Mouse (Mus musculus): ENCODE results near the gene Hoxb5.

Hoxb5 gene

DNA sequence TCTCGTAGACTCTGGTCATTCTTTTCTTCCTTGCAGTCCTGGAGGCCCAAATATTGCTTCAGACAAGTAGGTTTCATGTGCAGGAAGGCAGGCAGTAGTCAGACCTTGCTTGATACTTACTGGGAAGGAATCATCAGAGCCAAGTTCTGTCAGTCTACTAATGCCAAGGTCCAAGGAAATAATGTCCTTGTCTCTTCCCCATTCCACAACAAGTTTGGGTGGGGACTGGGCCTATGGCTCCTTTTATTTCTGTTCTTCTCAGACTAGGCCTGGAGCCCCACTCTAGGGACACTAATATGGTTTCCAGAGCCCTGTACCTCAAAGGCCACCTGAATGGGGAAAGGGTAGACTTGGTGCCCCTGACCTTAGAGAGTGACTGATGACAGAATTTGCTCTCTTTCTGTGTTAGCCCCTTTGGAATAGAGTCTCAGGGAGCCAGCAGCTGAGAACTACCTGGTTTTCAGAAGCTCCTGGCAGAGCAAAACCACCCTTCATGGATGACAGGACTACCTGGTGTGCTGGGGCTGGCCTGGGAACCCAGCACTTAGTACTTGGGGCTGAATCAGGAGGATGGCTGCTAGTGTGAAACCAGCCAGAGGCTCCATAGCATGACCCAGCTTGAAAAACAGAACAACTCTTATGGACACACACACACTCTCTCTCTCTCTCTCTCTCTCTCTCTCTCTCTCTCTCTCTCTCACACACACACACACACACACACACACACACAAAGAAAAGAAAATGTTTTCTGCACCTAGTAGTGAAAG is 14.5 kb upstream of the Hoxb5 start:
- DNase-seq (ENCODE audit: low spot score in 2 of 2): no peak

DNA sequence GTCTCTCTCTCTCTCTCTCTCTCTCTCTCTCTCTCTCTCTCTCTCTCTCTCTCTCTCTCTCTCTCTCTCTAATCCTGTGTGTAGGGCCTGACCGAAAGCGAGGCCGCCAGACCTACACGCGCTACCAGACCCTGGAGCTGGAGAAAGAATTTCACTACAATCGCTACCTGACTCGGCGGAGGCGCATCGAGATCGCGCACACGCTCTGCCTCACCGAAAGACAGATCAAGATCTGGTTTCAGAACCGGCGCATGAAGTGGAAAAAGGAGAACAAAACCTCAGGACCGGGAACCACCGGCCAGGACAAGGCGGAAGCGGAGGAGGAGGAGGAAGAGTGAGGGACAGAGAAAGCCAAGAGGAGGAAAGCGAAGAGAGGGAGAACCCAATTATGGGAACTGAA is 13.8 kb upstream of the Hoxb5 start:
- DNase-seq (ENCODE audit: low spot score in 2 of 2): no peak

DNA sequence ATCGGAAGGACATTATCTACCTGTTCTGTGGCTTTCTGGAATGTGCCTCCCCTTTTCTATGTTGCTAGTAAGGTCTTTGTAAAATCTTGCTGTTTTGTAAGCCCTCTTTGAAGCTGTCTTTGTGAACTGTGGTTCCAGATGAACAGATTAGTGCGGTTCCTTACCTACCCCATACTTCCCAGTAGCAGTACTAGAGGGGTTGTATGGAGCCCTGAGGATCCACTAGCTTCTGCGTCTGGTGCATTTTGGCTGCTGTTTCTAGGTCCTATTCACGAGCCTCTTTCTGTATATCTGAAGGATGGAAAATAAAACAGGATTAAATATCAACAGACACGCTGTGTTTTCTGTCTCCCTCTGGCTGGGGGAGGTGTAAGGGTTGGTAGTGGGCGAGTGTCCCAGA is 13.3 kb upstream of the Hoxb5 start:
- no peak for DNase-seq (ENCODE audit: low spot score in 2 of 2)

DNA sequence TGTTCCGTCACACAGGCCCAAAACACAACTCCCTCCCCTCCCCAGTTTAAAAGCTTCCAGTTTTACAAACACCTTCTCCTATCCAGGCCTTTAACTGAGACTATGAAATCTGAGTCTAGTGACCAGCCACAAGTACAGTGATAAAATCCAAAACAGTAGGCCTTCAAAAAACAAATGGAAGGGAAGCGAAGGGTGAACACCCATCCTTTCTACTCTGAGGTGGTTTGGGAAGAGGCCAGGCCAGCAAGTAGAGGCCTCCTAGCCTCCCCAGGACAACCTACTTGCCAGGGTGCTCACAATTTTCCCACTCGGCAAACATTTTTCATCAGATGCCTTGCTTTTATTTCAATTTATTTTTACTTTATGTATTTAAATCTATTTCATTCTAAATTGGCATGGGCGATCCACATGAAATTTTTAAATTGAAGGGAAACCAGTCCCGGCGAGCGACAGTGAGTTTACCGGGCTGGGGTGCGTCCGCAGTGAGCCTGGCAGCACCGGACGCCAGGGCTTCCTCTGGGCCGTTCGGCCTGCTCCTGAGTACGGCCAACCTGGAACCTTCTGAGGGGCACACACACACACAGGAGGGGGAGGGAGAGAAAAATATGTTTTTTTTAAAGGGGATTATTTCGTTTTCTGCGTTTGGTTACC is 12.3 kb upstream of the Hoxb5 start:
- no peak for DNase-seq (ENCODE audit: low spot score in 2 of 2)

DNA sequence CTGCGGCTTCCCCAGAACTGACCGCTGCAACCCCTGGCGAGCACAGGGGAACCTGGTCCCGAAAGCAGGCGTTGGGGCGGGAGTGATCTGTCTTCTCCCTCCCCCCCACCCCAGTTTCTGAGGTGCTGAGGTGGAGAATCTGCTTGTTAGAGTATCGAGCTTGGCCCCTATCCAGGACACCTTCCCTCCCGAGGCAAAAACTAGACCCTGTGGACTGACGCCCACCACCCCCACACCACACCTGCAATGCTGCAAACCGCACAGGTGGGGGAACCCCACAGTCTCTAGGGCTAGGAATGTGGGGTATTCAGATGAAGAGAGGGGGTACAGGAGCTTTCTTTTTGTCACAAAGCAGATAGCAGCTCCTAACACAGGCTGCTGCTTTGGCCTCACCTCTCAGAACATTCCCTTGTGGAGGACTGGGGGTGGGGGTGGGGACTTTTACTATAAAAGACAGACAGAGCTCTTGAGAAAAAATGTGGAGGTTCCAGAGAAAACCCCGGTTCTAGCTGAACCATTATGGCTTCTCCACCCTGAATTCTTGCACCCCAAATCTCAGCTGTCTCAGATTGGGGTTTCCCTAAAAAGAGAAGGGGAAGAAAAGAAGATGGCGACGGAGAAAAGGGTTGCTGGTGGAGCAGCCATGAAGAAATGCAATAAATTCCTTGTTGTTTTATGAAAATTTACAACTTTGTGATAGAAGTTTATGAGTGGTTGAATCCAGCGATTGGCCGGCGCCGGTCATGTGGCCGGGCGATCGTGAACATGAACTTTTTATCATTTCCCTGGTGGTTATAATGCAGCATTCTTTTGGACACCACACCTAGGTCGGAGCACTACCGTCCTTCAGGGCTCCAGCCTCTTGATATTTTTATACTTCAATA is 11.2 kb upstream of the Hoxb5 start, which contains the start of gene Hoxb6:
Hoxb6 (plus strand) TSS at position 796 of the 884 bp plus-strand sequence.
- DNase-seq (ENCODE audit: low spot score in 2 of 2): no peak

DNA sequence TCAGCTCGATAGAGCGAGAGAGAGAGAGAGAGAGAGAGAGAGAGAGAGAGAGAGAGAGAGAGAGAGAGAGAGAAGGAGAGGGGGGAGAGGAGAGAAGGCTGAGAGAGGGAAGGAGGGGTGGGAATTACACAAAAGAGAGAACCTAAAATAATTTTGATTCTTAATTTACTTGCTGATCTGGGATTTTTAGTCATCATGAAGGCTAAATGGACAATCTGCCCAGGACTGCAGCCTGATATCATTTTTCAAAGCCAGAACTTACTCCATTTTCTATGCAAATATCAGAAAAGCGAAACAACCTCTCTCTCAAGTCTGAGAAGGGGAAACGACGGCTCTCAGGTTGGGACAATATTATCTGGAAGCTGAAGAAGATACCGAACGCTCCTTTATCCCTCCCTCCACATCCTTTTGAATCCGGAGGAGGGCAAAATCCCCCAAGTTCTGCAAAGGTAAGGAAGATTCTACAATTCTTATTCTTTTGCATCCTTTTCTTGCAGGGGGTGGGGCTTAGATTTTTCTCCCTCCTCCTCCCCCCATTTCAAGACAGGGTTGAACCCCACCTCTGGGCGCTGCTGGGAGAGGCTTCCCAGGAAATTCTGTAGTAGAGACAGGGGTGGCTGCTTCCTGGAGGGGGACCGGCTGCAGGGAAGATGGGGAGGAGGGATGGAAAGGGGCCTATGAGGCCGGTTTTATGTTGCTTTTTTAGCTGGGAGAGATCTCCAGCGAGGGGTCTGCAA is 10.4 kb upstream of the Hoxb5 start:
- no peak for DNase-seq (ENCODE audit: low spot score in 2 of 2)

DNA sequence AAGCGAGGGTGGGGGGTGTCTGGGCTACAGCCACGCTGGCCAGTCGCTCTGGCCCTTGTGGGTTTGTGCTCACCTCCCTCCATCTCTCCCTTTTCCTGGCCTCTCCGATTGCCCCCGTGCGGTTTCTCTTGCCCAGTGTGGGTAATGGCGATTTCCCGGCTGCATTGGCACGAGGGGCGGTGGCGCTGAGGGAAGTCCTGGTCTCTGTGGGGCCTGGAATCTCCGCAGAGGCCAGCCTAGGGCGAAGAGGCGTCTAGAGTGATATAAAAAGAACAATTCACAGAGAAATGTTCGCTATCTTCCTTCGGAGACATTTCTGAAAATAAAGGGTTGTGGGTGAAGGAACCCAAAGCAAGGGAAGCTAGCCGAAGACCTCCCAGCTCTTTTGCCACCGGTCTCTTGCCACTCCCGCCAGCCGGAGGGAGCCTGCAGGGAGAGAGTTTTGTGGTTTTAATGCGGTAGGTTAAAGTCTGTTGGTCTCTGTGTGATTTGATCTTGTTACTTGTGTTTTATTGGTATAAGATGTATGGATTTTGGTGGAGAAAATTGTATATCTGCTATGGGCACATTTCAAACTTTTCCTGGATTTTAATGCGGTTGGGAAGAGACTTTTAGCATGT is 9.7 kb upstream of the Hoxb5 start:
- no peak for DNase-seq (ENCODE audit: low spot score in 2 of 2)

DNA sequence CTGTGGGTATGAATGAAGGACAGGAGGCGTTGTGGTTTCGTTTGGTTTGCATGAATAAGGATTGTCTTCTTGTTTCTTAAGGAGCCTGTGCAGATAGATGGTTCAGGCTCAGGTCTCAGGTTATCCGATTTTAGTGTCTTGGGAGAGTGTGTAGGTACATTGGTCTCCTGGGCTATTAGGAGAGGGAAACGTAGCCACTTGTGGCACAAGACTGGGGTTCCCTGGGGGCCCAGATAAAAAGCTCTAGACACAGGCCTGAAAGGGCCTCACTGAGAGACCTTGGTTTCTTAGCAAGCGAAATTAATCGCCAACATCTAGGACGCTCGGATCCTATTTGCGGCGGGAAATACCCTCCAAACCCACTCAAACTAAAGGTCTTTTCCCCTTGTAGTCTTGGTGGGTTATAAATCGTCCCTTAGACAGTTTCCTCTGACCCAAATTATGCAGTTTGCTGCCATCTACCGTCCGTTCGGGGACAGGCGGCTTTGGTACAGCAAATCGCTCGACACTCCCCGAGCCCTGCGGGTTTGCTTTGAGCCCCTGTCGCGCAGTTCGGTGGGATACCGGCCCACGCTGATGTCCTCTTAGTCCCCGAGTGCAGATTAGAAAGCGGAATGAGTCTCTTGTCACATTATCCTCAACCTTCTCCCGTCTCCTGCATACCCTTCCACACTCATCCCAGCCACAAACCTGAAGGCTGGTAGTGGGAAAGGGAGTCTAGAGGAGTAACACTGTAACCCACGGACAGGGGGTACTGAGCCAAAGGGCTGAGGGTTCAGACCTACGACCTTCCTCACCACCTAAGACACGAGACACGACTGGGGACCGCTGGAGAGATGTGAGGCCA is 8.7 kb upstream of the Hoxb5 start:
- peak; percentile 69 to 78 for DNase-seq (ENCODE audit: low spot score in 2 of 2)

DNA sequence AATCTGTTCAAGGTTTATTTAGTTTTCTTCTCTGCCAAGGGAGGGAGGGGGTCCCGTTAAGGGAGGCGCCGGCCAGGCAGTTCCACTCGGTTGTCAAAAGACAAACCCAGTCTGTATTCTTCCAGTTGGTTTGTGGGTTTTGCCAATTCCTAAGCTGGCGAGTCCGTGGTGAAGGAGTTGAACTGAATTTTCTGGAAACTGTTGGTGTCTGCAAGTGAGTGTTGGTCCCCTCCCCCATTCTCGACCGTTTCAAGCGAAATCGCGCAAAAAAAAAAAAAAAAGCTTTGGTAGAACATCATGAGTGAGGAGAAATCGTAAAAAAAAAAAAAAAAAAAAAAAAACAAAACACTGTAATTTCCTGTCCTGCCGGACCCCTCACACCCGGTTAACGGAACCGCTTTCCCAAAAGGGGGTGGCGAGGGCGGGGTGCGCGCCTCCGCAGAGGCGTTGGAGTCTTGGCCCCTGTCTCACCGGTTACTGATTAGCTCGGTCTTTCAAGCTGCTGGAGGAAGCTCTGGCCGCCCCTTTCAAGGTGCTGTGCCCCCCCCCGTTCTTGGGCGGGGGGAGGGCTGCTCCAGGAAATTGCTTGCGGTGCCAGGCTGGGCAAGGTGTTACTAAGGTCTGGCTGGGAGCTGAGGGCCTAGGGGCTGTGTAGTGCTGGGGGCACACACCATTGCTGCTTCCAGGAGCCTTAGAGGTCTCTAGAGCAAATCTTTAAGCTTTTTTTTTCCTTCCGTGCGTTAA is 7.9 kb upstream of the Hoxb5 start:
- DNase-seq (ENCODE audit: low spot score in 2 of 2): no peak

DNA sequence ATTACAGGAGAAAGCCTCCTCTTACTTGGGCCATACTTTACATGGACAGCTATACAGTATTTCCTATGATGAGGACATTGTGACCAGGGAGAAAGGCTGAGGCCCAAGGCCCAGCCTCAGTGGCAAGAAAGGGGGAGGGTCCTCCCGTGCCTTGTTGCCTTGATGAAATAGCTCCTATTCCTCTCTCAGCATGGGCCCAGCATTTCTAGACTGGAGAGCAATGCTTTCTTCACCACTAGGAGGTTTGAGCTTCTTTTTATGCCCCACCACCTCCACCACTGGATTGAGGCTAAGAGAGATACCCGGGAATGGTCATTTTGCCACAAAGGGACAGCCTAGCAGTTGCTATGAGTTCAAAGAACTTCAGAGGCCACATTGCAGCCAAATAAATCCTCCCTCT is 6.1 kb upstream of the Hoxb5 start:
- no peak for DNase-seq (ENCODE audit: low spot score in 2 of 2)

DNA sequence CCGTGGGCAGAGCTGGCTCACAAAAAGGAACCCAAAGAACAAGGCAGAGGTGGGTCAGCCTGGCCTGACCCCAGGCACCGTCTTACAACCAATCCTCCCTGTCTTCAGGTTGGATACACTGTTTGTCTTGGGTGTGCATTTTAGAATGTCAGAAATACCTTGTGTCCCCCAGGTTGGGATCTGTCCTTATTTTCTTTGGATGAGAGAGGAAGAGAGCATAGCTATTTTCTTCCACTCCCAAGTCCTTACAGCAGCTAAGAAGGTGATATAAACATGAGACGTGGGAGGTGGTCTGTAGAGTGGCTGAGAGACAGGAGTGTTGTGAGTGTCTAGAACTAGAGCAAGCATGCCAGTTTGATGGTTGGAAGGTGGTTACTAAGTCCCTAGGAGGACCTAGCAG is 5.7 kb upstream of the Hoxb5 start:
- no peak for DNase-seq (ENCODE audit: low spot score in 2 of 2)

DNA sequence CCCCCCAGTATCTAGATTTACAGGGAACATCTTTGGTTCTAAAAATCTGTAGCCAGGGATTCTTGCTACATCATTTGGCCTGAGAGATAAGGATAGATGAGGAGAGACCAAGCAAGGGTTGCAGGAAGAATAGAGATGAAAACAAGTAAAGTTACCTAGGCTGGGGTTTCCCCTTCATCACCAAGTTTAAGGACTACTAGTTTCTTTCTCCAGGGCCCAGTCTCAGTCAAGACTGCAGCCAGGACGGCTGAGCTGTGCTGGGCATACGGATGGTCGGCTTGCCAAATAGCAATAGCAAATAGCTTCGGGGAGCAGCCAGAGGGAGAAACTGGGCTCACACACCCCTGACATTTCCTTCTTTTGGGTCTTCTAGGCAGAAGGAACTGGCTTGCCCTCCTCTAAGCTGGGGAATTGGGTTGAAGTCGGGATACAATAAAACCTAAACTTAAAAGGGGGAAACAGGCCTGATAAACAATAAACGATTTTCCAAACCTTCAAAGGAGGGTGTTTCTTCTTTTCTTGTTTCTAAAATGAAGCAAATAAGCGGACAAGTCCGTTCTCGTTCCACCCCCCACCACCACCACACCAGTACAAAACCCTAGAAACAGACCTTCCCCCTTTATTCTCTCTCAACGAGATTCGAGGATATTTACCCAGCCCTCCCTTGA is 5.0 kb upstream of the Hoxb5 start:
- DNase-seq (ENCODE audit: low spot score in 2 of 2): no peak

DNA sequence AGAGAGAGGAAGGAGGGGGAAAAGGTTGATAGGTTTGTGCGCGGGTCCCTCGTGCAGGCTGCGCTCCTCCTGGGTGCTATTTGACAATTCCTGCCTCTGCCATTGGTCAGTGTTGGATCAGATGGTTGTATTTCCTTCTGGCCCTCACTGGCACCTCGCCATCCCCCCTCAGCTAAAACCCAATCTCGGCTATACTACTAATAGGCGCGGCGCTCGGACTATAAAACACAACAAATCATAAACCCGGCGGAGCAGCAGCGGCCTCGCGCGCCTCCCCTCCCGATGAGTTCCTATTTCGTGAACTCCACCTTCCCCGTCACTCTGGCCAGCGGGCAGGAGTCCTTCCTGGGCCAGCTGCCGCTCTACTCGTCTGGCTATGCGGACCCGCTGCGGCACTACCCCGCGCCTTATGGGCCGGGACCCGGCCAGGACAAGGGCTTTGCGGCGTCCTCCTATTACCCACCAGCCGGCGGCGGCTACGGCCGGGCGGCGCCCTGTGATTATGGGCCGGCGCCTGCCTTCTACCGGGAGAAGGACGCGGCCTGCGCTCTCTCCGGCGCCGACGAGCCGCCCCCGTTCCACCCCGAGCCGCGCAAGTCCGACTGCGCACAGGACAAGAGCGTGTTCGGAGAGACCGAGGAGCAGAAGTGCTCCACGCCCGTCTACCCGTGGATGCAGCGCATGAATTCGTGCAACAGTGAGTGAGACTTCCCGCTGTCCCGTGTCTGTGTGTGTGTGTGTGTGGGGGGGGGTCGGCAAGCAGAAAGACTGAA is 4.1 kb upstream of the Hoxb5 start:
- DNase-seq (ENCODE audit: low spot score in 2 of 2): no peak

DNA sequence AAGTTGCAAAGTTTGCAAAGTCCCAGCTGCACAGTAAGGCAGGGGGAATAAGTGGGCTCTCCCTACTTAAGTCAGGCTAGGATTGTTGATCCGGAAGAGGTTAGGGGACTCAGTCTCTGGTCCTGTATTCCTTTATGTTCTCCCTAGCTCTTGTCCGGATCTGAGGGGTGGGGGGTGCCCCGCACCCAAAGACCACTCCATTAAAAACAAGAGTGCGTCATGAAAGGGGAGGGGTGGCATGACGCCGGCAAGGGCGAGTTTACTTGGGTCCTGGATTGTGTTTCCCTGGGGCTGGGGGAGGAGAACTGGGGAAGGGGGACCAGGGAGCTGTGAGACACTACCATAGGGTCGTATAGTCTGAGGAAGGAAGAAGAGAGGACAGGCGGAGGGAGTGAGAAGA is 3.4 kb upstream of the Hoxb5 start:
- no peak for DNase-seq (ENCODE audit: low spot score in 2 of 2)

DNA sequence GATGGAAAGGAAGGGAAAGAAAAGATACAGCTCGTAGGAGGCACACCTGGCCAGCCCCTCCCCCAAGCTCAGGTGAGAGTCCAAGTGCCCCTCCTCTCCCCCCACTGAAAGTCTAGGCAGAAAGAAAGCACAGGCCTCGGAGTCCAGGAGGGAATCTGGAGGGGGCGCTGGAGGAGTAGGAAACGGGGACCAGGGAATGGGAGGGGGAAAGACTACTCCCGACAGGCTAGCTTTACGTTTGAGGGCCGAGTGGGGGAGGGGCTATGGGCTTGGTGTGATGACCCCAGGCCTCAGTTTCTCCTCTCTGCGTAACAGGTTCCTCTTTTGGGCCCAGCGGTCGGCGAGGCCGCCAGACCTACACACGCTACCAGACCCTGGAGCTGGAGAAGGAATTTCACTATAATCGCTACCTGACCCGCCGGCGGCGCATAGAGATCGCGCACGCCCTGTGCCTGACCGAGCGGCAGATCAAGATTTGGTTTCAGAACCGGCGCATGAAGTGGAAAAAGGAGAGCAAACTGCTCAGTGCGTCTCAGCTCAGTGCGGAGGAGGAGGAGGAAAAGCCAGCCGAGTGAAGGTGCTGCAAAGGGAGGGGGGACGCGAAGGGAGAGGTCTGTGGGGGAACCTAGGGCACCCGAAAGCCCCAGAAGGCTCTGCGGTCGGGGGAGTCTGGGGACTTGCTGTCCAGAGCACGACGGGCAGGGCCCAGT is 2.6 kb upstream of the Hoxb5 start:
- DNase-seq (ENCODE audit: low spot score in 2 of 2): no peak

DNA sequence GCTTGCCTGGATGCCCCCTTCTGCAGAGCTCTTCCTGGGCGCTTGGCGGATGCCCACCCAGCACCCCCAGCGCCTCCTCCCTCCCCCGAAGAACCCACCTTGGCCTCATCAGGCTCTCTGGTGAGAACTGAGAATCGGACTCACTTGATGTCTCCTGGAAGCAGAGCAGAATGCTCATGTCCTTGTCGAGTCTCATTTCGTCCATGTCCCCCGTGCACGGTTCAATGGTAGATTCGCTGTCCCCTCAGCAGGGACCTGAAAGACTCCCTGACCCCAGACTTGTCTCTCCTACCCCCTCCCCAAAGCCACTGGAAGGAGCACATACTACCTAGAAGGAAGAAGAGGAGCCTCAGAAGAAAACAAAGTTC is 2.1 kb upstream of the Hoxb5 start:
- DNase-seq (ENCODE audit: low spot score in 2 of 2): no peak

DNA sequence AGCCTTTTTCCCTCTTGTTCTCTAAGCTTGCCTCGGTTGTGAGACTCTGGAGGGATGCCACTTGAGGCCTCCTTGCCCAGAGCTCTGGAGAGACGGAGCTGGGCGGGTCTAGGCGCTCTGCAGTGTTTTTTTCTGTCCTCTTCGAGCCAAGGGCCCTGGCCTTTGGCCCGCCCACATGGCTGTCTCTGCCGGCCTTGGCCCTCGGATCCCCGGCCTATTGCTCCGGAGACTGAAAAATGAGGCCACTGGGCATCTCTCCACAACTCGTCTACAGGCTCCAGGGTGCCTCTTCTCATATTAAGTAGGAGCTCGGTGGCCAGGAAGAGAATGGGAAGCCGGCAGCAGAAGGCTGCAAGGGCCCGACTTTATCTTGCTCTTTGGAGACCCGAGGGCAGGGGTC is 1.3 kb upstream of the Hoxb5 start:
- DNase-seq (ENCODE audit: low spot score in 2 of 2): no peak
